Mouse (Mus musculus): ENCODE measurements around the gene Arpc2. TPM values are rescaled to one million over a fixed set of nuclear protein-coding genes. Genes with fewer than 3 reads are reported as not detected.
A peak's percentile ranks its signal among the peaks of the same experiment; 100 is the strongest.

The Arpc2 gene
- polyA plus RNA-seq, 1 experiment from 2014 or later, result 434 TPM

DNA sequence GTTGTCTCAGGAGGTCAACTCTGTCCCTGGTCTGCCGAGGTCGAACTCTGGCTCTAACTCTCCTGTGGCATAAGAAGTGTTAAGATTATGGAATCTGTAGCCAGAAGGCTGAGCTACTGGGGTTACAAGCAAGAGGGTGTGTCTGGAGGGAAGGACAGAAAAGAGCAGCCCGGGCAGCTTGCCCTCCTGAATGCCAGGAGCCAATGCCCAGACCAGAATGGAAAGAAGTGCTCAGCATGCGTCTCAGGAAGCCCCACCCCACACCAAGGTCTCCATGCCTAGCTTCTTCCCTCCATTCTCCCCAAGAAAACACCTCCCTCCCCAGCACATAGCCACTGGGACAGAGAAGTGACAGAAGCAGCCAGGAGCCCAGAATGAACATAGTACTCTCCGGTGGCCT lies 63.1 kb downstream of the Arpc2 start:
- peaks cover 11% of the 10 kb centered on the region for H3K27me3 ChIP-seq (ENCODE audit: control insufficient read depth, insufficient read depth, low read depth, low read length)
- no peak overlapping the region for H3K4me3 ChIP-seq (ENCODE audit: low read depth, low read length)
- ATAC-seq, result no peak
- H3K36me3 ChIP-seq (ENCODE audit: control insufficient read depth, insufficient read depth, low read length), result no peaks in the 10 kb centered on the region; the same call in 1 of the 2 replicates
- no peak overlapping the region for H3K9ac ChIP-seq (ENCODE audit: low read depth, low read length)
- H3K9me3 ChIP-seq (replicated peaks; ENCODE audit: control insufficient read depth, low read length, poor library complexity, severe bottlenecking), result no peaks in the 10 kb centered on the region
- H3K27ac ChIP-seq (ENCODE audit: low read length), result no peak overlapping the region
- peaks cover 15% of the 10 kb centered on the region for H3K4me1 ChIP-seq (ENCODE audit: control insufficient read depth, insufficient read depth, low read length)
- no peak overlapping the region for H3K4me2 ChIP-seq (ENCODE audit: low read length)
- WGBS, result 70% methylated on average over 5 of the region's 5 CpGs

DNA sequence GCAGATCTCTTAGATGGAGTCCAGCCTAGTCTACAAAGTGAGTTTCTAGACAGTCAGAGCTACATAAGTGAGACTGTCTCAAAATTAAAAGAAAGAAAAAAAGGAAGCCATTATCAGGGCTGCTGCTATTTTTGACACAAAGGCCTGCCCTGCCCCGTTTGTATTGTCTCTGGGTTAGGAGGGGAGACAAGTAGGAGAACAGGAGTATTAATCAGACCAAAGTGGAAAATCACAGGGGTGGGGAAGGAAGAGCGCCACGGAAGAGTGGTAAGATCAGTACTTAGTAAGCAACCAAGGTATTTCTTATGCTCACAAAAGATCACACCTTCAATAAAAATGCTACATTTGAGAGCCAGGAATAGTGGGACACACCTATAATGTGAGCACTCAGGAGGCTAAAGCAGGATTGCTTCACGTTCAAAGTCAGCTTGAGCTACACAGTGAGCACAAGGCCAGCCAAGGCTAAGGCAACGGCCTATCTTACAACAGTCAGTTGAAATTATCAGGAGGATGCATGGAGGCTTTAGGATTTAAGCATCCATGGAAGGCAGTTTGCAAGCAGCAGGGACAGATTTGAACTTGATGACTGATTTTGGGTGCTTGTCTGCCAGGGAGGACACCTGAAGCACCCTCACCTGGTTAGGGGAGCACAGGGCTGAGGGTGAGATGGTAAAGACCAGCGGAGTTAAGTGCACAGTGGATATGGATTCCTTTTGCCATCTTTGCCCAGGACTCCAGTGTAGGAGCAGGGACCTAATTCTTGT lies 64.6 kb downstream of the Arpc2 start:
- Histone ChIP-seq H3K4me2 (ENCODE audit: low read length) (no peak overlapping the region), H3K27me3 (ENCODE audit: control insufficient read depth, insufficient read depth, low read depth, low read length) (peaks cover 15% of the 10 kb centered on the region), H3K27ac (ENCODE audit: low read length) (no peak overlapping the region), H3K9me3 (replicated peaks; ENCODE audit: control insufficient read depth, low read length, poor library complexity, severe bottlenecking) (no peaks in the 10 kb centered on the region), H3K9ac (ENCODE audit: low read depth, low read length) (no peak overlapping the region), H3K4me3 (ENCODE audit: low read depth, low read length) (no peak overlapping the region), H3K36me3 (ENCODE audit: control insufficient read depth, insufficient read depth, low read length) (no peaks in the 10 kb centered on the region), H3K4me1 (ENCODE audit: control insufficient read depth, insufficient read depth, low read length) (peaks cover 14% of the 10 kb centered on the region)
- no peak for ATAC-seq
- 82% methylated on average over 6 of the region's 6 CpGs for WGBS

DNA sequence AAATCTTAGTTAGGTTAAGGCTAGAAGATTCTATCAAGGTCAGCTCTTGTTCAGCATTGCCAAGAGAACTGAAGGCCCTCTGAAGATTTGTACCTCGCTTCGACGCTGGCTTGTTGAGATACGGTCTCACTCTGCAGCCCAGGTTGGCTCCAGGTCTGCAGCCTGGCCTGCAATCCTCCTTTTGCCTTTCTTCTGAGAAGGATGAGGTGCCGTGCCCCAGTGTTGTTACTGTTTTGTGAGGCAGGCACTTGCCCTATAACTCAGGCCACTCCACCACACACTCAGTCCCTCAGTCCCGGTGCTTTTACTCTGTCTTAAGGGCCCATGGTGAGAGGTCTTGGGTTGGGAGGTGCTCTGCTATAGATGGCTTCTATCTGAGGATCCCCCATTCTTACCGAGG lies 66.3 kb downstream of the Arpc2 start:
- 94% methylated on average over 7 of the region's 7 CpGs for WGBS
- no peaks in the 10 kb centered on the region for H3K36me3 ChIP-seq (ENCODE audit: control insufficient read depth, insufficient read depth, low read length)

DNA sequence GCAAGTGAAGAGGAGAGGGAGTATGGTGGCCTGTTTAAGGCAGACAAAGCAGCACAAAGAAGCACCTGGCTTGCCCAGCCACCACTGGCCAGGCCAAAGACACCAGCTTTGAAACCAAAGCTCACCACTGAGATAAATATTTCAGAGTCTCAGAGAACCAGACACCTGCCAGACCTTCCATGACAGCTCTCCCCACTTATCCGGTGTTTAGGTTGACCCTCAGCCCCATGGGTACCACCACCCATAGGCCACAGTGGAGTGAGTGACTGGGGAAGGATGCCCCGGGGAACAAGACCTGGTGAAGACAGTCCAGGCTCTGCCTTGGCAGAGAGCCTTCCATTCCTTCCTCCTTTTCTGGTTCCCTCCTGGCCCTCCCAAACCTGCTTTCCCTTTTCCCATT lies 67.0 kb downstream of the Arpc2 start:
- no peak for ATAC-seq
- WGBS, result 90% methylated on average over 2 of the region's 2 CpGs
- Histone ChIP-seq H3K9ac (ENCODE audit: low read depth, low read length) (no peak overlapping the region), H3K4me2 (ENCODE audit: low read length) (no peak overlapping the region; the same call in 1 of the 2 replicates), H3K4me3 (ENCODE audit: low read depth, low read length) (no peak overlapping the region), H3K36me3 (ENCODE audit: control insufficient read depth, insufficient read depth, low read length) (no peaks in the 10 kb centered on the region), H3K4me1 (ENCODE audit: control insufficient read depth, insufficient read depth, low read length) (peaks cover 9% of the 10 kb centered on the region), H3K27me3 (ENCODE audit: control insufficient read depth, insufficient read depth, low read depth, low read length) (peaks cover 15% of the 10 kb centered on the region), H3K9me3 (replicated peaks; ENCODE audit: control insufficient read depth, low read length, poor library complexity, severe bottlenecking) (no peaks in the 10 kb centered on the region), H3K27ac (ENCODE audit: low read length) (no peak overlapping the region)

More for the DNA sequence above, 66.3 kb downstream of the Arpc2 start:
- no peak for ATAC-seq
- Histone ChIP-seq H3K4me3 (ENCODE audit: low read depth, low read length) (no peak overlapping the region), H3K4me1 (ENCODE audit: control insufficient read depth, insufficient read depth, low read length) (peaks cover 9% of the 10 kb centered on the region), H3K4me2 (ENCODE audit: low read length) (no peak overlapping the region), H3K9ac (ENCODE audit: low read depth, low read length) (no peak overlapping the region), H3K27me3 (ENCODE audit: control insufficient read depth, insufficient read depth, low read depth, low read length) (peaks cover 15% of the 10 kb centered on the region), H3K9me3 (replicated peaks; ENCODE audit: control insufficient read depth, low read length, poor library complexity, severe bottlenecking) (no peaks in the 10 kb centered on the region), H3K27ac (ENCODE audit: low read length) (no peak overlapping the region)

DNA sequence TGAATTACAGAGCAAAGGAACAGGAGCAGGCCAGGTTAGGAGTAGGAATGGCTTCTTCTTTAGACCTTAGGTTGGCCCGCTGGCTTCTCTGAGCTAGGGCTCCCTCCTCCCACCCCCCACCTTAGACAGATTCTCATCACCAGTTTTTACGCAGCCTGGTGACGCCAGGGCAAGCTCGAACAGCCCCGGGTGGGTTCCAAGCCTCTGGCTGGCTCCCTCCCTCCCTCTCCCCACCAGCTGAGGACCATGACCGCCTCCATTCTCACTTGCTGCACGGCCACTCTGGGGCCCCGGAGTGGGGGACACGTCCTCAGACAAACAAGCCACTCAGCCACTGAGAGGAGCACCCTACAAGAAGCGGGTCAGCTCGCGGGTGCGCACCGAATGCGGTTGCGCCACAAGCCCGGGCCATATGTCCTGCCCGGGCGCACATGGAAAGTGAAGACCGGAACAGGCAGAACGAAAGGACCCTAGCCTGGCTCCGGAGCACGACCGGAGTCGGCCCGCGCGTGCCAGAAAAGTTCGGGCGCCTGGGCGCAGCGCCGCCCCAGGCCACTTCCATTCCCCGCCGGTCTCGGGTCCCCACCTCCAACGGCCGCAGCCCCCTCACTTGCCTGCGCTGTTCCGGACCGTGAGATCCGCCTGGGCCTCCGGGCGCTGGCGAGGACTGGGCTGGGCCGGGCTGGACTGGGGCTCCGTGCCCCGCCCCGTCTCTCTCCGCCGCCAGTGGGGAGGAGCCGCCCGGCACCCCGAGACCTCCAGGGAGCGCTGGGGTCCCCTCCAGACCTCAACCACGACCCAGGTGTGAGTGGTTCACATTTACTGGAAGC lies 67.8 kb downstream of the Arpc2 start:
- H3K9me3 ChIP-seq (replicated peaks; ENCODE audit: control insufficient read depth, low read length, poor library complexity, severe bottlenecking), result no peaks in the 10 kb centered on the region
- peak overlapping the region; percentile 38 for H3K27ac ChIP-seq (ENCODE audit: low read length)
- H3K4me1 ChIP-seq (ENCODE audit: control insufficient read depth, insufficient read depth, low read length), result peaks cover 9% of the 10 kb centered on the region
- H3K4me3 ChIP-seq (ENCODE audit: low read depth, low read length), result peak overlapping the region; percentile 39
- WGBS, result 1% methylated on average over 56 of the region's 56 CpGs
- H3K4me2 ChIP-seq (ENCODE audit: low read length), result peak overlapping the region; percentile 70
- H3K9ac ChIP-seq (ENCODE audit: low read depth, low read length), result peak overlapping the region; percentile 56
- no peaks in the 10 kb centered on the region for H3K36me3 ChIP-seq (ENCODE audit: control insufficient read depth, insufficient read depth, low read length)
- ATAC-seq, result peak; percentile 81
- H3K27me3 ChIP-seq (ENCODE audit: control insufficient read depth, insufficient read depth, low read depth, low read length), result peaks cover 15% of the 10 kb centered on the region

DNA sequence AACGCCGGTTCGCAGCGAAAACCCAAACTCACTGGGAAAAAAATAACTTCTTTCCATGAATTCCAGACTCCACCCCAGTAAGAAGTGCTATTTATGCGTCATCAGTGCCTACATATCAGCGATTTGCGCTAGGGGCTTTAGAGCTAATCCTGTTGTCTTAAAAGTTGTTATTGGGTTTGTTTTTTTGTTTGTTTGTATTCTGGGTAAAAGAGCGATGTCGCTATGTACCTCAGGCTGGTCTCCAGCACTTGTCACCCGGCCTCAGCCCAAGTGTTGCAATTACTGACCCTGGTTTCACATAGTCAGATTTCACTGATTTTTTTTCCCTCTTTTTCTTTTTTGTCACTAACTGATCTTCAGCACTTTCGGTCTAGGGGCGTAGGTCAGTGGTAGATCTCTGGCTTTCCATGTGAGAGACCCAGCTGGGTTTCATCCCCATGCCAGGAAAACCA lies 68.5 kb downstream of the Arpc2 start:
- ATAC-seq, result no peak
- Histone ChIP-seq H3K27me3 (ENCODE audit: control insufficient read depth, insufficient read depth, low read depth, low read length) (peaks cover 15% of the 10 kb centered on the region), H3K4me1 (ENCODE audit: control insufficient read depth, insufficient read depth, low read length) (peaks cover 9% of the 10 kb centered on the region), H3K9ac (ENCODE audit: low read depth, low read length) (peak overlapping the region; percentile 56), H3K4me2 (ENCODE audit: low read length) (peak overlapping the region; percentile 70), H3K4me3 (ENCODE audit: low read depth, low read length) (peak overlapping the region; percentile 39), H3K36me3 (ENCODE audit: control insufficient read depth, insufficient read depth, low read length) (no peaks in the 10 kb centered on the region), H3K27ac (ENCODE audit: low read length) (no peak overlapping the region), H3K9me3 (replicated peaks; ENCODE audit: control insufficient read depth, low read length, poor library complexity, severe bottlenecking) (no peaks in the 10 kb centered on the region)
- 14% methylated on average over 12 of the region's 12 CpGs for WGBS

DNA sequence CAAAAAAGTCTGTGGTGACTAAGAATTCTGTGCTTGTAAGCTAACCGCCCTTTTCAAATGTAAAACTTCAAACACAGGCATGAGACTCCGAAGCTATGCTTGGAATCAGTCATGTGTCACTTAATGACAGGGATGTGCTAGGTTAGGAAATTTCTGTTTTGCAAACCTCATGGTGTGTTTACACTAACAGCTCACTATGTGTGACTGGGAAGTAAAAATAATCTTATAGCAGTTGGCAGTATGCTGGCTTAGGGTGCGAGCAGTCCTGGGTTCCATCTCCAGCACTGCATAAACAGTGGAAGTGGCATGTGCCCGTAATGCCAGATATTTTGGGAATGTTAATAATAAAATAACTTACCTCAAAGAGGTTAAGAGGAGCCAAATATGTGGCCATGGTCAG lies 69.1 kb downstream of the Arpc2 start:
- WGBS, result 82% methylated on average over 4 of the region's 4 CpGs
- Histone ChIP-seq H3K27me3 (ENCODE audit: control insufficient read depth, insufficient read depth, low read depth, low read length) (peaks cover 15% of the 10 kb centered on the region), H3K9ac (ENCODE audit: low read depth, low read length) (no peak overlapping the region), H3K4me2 (ENCODE audit: low read length) (no peak overlapping the region), H3K4me3 (ENCODE audit: low read depth, low read length) (no peak overlapping the region), H3K36me3 (ENCODE audit: control insufficient read depth, insufficient read depth, low read length) (no peaks in the 10 kb centered on the region), H3K27ac (ENCODE audit: low read length) (no peak overlapping the region), H3K9me3 (replicated peaks; ENCODE audit: control insufficient read depth, low read length, poor library complexity, severe bottlenecking) (no peaks in the 10 kb centered on the region), H3K4me1 (ENCODE audit: control insufficient read depth, insufficient read depth, low read length) (peaks cover 9% of the 10 kb centered on the region)
- ATAC-seq, result no peak

DNA sequence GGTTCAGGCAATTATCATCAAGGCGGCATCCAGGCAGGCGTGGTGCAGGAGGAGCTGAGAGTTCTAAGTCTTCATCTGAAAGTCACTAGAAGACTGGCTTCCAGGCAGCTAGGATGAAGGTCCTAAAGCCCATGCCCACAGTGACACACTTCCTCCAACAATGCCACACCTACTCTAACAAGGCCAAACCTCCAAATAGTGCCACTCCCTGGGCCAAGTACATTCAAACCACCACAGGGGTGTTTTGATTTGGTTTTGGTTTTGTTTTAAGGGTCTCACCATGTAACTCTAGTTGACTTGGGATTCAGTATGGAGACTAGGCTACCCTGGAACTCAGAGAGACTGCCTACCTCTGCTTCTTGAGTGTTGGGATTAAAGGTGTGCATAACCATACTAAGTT lies 69.6 kb downstream of the Arpc2 start, which contains the start of gene Tmbim1:
Tmbim1 (minus strand) TSS at position 101 of the 400 bp plus-strand sequence.
- peaks cover 15% of the 10 kb centered on the region for H3K27me3 ChIP-seq (ENCODE audit: control insufficient read depth, insufficient read depth, low read depth, low read length)
- no peak within 1 kb of the TSS for H3K9ac ChIP-seq (ENCODE audit: low read depth, low read length)
- no peak within 1 kb of the TSS for H3K4me2 ChIP-seq (ENCODE audit: low read length)
- H3K4me1 ChIP-seq (ENCODE audit: control insufficient read depth, insufficient read depth, low read length), result peaks cover 9% of the 10 kb centered on the region
- no peak for ATAC-seq
- H3K36me3 ChIP-seq (ENCODE audit: control insufficient read depth, insufficient read depth, low read length), result no peaks in the 10 kb centered on the region
- H3K9me3 ChIP-seq (replicated peaks; ENCODE audit: control insufficient read depth, low read length, poor library complexity, severe bottlenecking), result no peaks in the 10 kb centered on the region
- 84% methylated on average over 2 of the region's 2 CpGs for WGBS
- H3K27ac ChIP-seq (ENCODE audit: low read length), result no peak within 1 kb of the TSS
- H3K4me3 ChIP-seq (ENCODE audit: low read depth, low read length), result no peak within 1 kb of the TSS

DNA sequence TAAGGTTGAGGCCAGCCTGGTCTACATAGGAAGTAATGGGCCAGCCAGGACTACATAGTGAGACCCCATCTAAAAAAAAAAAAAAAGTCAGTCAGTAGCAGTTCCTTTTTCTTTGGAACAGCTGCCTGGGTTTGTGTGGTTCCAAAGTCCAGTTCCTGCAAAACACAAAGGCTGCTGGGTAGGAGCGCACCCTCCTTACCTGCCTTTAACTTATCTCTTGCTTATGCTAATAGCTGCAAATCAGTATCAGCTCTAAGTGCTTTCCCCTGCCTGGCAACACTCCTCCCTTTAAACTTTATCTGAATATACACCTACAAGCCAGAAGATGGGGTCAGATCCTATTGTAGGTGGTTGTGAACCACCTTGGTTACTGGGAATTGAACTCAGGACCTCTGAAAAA lies 71.3 kb downstream of the Arpc2 start:
- H3K27ac ChIP-seq (ENCODE audit: low read length), result no peak overlapping the region
- H3K4me2 ChIP-seq (ENCODE audit: low read length), result no peak overlapping the region
- H3K4me1 ChIP-seq (ENCODE audit: control insufficient read depth, insufficient read depth, low read length), result peaks cover 9% of the 10 kb centered on the region
- WGBS, result 100% methylated on average over 1 of the region's 1 CpGs
- ATAC-seq, result no peak
- H3K4me3 ChIP-seq (ENCODE audit: low read depth, low read length), result no peak overlapping the region
- H3K27me3 ChIP-seq (ENCODE audit: control insufficient read depth, insufficient read depth, low read depth, low read length), result peaks cover 15% of the 10 kb centered on the region
- no peak overlapping the region for H3K9ac ChIP-seq (ENCODE audit: low read depth, low read length)
- no peaks in the 10 kb centered on the region for H3K9me3 ChIP-seq (replicated peaks; ENCODE audit: control insufficient read depth, low read length, poor library complexity, severe bottlenecking)
- no peaks in the 10 kb centered on the region for H3K36me3 ChIP-seq (ENCODE audit: control insufficient read depth, insufficient read depth, low read length)

Data from midbrain, embryonic 16.5 days (tissue).